Mouse (Mus musculus) neural tube, embryonic 11.5 days (tissue): ENCODE results near the gene Prss44. TPM values are rescaled to one million over a fixed set of nuclear protein-coding genes. Genes with fewer than 3 reads are reported as not detected.

Experiments
- ATAC-seq: fragments of 200-750 bp; cut with Nextera tagmentation; 2 replicates; pipeline ENCODE4 v1.8.0; 2017; ENCODE audit warnings: moderate number of reproducible peaks, mild to moderate bottlenecking, moderate TSS enrichment, moderate library complexity; ENCODE audit not compliant: insufficient read depth, low FRiP score, low TSS enrichment
- DNase-seq: peaks from one replicate; pipeline ENCODE4 v3.0.0-alpha.2; 2015; ENCODE audit warnings: low spot score
- H3K27ac ChIP-seq: fragments of 300-500 bp; sonication (generic); 2 replicates; pipeline ENCODE4 v1.5.1; 2014; ENCODE audit warnings: low read depth, mild to moderate bottlenecking, low read length
- H3K27me3 ChIP-seq: fragments of 300-500 bp; sonication (generic); 2 replicates; pipeline ENCODE4 v1.6.1; 2014; ENCODE audit warnings: mild to moderate bottlenecking, low read length, mixed read lengths; ENCODE audit not compliant: control insufficient read depth, insufficient read depth
- H3K36me3 ChIP-seq: fragments of 300-500 bp; sonication (generic); 2 replicates; pipeline ENCODE4 v1.6.1; 2014; ENCODE audit warnings: mild to moderate bottlenecking, low read length, moderate library complexity, mixed read lengths; ENCODE audit not compliant: control insufficient read depth, insufficient read depth
- H3K4me1 ChIP-seq: fragments of 300-500 bp; sonication (generic); 2 replicates; pipeline ENCODE4 v1.6.1; 2014; ENCODE audit warnings: low read length, mixed read lengths; ENCODE audit not compliant: control insufficient read depth, insufficient read depth
- H3K4me2 ChIP-seq: fragments of 300-500 bp; sonication (generic); 2 replicates; pipeline ENCODE4 v1.6.1; 2014; ENCODE audit warnings: low read depth, mild to moderate bottlenecking, moderate library complexity
- H3K4me3 ChIP-seq: fragments of 300-500 bp; sonication (generic); 2 replicates; pipeline ENCODE4 v1.5.1; 2014; ENCODE audit warnings: low read depth, low read length
- H3K9ac ChIP-seq: fragments of 300-500 bp; sonication (generic); 2 replicates; pipeline ENCODE4 v1.6.1; 2014; ENCODE audit warnings: mild to moderate bottlenecking, low read length
- H3K9me3 ChIP-seq: fragments of 300-500 bp; sonication (generic); 2 replicates; pipeline ENCODE4 v1.6.1; 2016; ENCODE audit warnings: low read length; ENCODE audit not compliant: control insufficient read depth
- WGBS: fragments of 180-500 bp; shearing (Covaris S2); extraction: QIAGEN DNeasy Blood & Tissue Kit; methylation state at CpG from one replicate; pipeline ENCODE4 v1.1.7; 2014; 5-methylcytosine and 5-hydroxymethylcytosine counted together
- polyA plus RNA-seq: library from polyadenylated mRNA; unstranded; fragments of >200 nt; fragmentation: Nextera tagmentation; extraction: Ambion mirVana; gene quantifications from 2 replicates; pipeline ENCODE4 v1.2.1, GENCODE M21; 2014

Gene Prss44
- polyA plus RNA-seq, 1 experiment from 2014 or later = not detected

GRCm38 (mm10) chr9:110781731-110782130 is 32.1 kb upstream of the Prss44 start:
- peak; percentile 77 for ATAC-seq
- H3K27me3 ChIP-seq = 0 out of 2 replicates have a peak, but pooled peaks cover 2% of the 10 kb centered on the region
- WGBS = 1% methylated on average over 23 of the region's 23 CpGs
- peak overlapping the region; percentile 44 for H3K4me3 ChIP-seq
- peak overlapping the region; percentile 70 for H3K9ac ChIP-seq
- H3K27ac ChIP-seq = no peak overlapping the region
- no peaks in the 10 kb centered on the region for H3K36me3 ChIP-seq
- H3K4me2 ChIP-seq = peak overlapping the region; percentile 80
- peak; percentile 79 for DNase-seq
- H3K9me3 ChIP-seq = no peaks in the 10 kb centered on the region
- no peaks in the 10 kb centered on the region for H3K4me1 ChIP-seq

- H3K4me3 ChIP-seq = no peak overlapping the region
- no peaks in the 10 kb centered on the region for H3K9me3 ChIP-seq
- H3K4me2 ChIP-seq = no peak overlapping the region
- 0 out of 2 replicates have a peak, but pooled peaks cover 2% of the 10 kb centered on the region for H3K27me3 ChIP-seq
- ATAC-seq (no peak), DNase-seq (no peak)
- no peak overlapping the region for H3K9ac ChIP-seq
- no peak overlapping the region for H3K27ac ChIP-seq
- no peaks in the 10 kb centered on the region for H3K4me1 ChIP-seq
- no peaks in the 10 kb centered on the region for H3K36me3 ChIP-seq
- WGBS = 21% methylated on average over 1 of the region's 1 CpGs
These were observed 30.2 kb upstream of the Prss44 start for GRCm38 (mm10) chr9:110783611-110784010.

- Histone ChIP-seq H3K4me1 (no peaks in the 10 kb centered on the region), H3K4me2 (no peak overlapping the region), H3K9me3 (no peaks in the 10 kb centered on the region), H3K36me3 (no peaks in the 10 kb centered on the region), H3K4me3 (no peak overlapping the region), H3K27me3 (no peaks in the 10 kb centered on the region), H3K9ac (no peak overlapping the region), H3K27ac (no peak overlapping the region)
- ATAC-seq (no peak), DNase-seq (no peak)
- WGBS = 91% methylated on average over 3 of the region's 3 CpGs
These were observed 25.6 kb upstream of the Prss44 start for GRCm38 (mm10) chr9:110788169-110788568.

- no peaks in the 10 kb centered on the region for H3K4me1 ChIP-seq
- H3K9ac ChIP-seq = no peak overlapping the region
- 74% methylated on average over 4 of the region's 4 CpGs for WGBS
- no peak for ATAC-seq
- no peaks in the 10 kb centered on the region for H3K36me3 ChIP-seq
- H3K4me3 ChIP-seq = no peak overlapping the region
- no peak overlapping the region for H3K4me2 ChIP-seq
- H3K27ac ChIP-seq = no peak overlapping the region
- H3K9me3 ChIP-seq = no peaks in the 10 kb centered on the region
- DNase-seq = no peak
- no peaks in the 10 kb centered on the region for H3K27me3 ChIP-seq
These were observed 23.3 kb upstream of the Prss44 start for GRCm38 (mm10) chr9:110790462-110790861.

- Histone ChIP-seq H3K4me3 (no peak overlapping the region), H3K4me1 (no peaks in the 10 kb centered on the region), H3K9me3 (no peaks in the 10 kb centered on the region), H3K36me3 (no peaks in the 10 kb centered on the region), H3K27ac (no peak overlapping the region), H3K9ac (no peak overlapping the region), H3K4me2 (no peak overlapping the region), H3K27me3 (no peaks in the 10 kb centered on the region)
- 85% methylated on average over 10 of the region's 10 CpGs for WGBS
- no peak for DNase-seq
- ATAC-seq = no peak
These were observed 16.8 kb upstream of the Prss44 start for GRCm38 (mm10) chr9:110797013-110797412.

- Histone ChIP-seq H3K4me2 (no peak within 1 kb of the TSS), H3K9me3 (no peaks in the 10 kb centered on the region), H3K4me1 (no peaks in the 10 kb centered on the region), H3K27me3 (no peaks in the 10 kb centered on the region), H3K27ac (no peak within 1 kb of the TSS), H3K4me3 (no peak within 1 kb of the TSS), H3K36me3 (no peaks in the 10 kb centered on the region), H3K9ac (no peak within 1 kb of the TSS)
- DNase-seq (no peak), ATAC-seq (no peak)
- 94% methylated on average over 14 of the region's 14 CpGs for WGBS
These were observed 15.9 kb upstream of the Prss44 start, which contains the start of gene Prss42 for GRCm38 (mm10) chr9:110797866-110798265. Prss42 (plus strand) TSS chr9:110798166.

GRCm38 (mm10) chr9:110800834-110801479 is 12.8 kb upstream of the Prss44 start:
- ATAC-seq (no peak), DNase-seq (no peak)
- Histone ChIP-seq H3K4me1 (no peaks in the 10 kb centered on the region), H3K4me3 (no peak overlapping the region), H3K9ac (no peak overlapping the region), H3K27ac (no peak overlapping the region), H3K4me2 (no peak overlapping the region), H3K27me3 (no peaks in the 10 kb centered on the region), H3K36me3 (no peaks in the 10 kb centered on the region), H3K9me3 (no peaks in the 10 kb centered on the region)
- 92% methylated on average over 8 of the region's 8 CpGs for WGBS

- Histone ChIP-seq H3K4me3 (no peak overlapping the region), H3K36me3 (no peaks in the 10 kb centered on the region), H3K27ac (no peak overlapping the region), H3K4me1 (no peaks in the 10 kb centered on the region), H3K9me3 (no peaks in the 10 kb centered on the region), H3K27me3 (no peaks in the 10 kb centered on the region), H3K9ac (no peak overlapping the region), H3K4me2 (no peak overlapping the region)
- DNase-seq = no peak
- no peak for ATAC-seq
- 72% methylated on average over 4 of the region's 4 CpGs for WGBS
These were observed 10.5 kb upstream of the Prss44 start for GRCm38 (mm10) chr9:110803294-110803693.

GRCm38 (mm10) chr9:110810051-110810450 is 3.7 kb upstream of the Prss44 start:
- Histone ChIP-seq H3K36me3 (no peaks in the 10 kb centered on the region), H3K27ac (no peak overlapping the region), H3K9ac (no peak overlapping the region), H3K4me3 (no peak overlapping the region), H3K4me1 (no peaks in the 10 kb centered on the region), H3K9me3 (no peaks in the 10 kb centered on the region), H3K4me2 (no peak overlapping the region), H3K27me3 (no peaks in the 10 kb centered on the region)
- DNase-seq = no peak
- no peak for ATAC-seq
- WGBS = 87% methylated on average over 4 of the region's 4 CpGs
